Mouse (Mus musculus) gastrocnemius, postnatal 4 days (tissue): Measurements from ENCODE around the gene Cyb561. TPM values are rescaled to one million over a fixed set of nuclear protein-coding genes. Genes with fewer than 3 reads are reported as not detected.

Source experiments
- DNase-seq, 2 experiments: peaks; one replicate each; pipeline ENCODE4 v3.0.0; 2021 to 2022; ENCODE audit warnings: low spot score in 2 of 2, mixed read lengths in 2 of 2
- long read RNA-seq, 2 experiments: library from polyadenylated mRNA; stranded (forward); transcript quantifications; one replicate each; pipeline ENCODE4 v2.0.0; 2021
- total RNA-seq, 2 experiments: library from RNA; stranded (reverse); gene quantifications; 2 replicates each; pipeline ENCODE4 v1.2.3; 2021

Gene Cyb561
- total RNA-seq = 1 to 10 TPM; 4.9 to 5.0 TPM
- long read RNA-seq, experiment 1, partial matches to known transcripts = 0 of 5 reads
- long read RNA-seq, experiment 1, other reads (novel, unspliced or antisense) = 1 of 5 reads
- long read RNA-seq, experiment 2, transcript Cyb561-201 (6 exons, 2,741 nt) = major isoform, 6 of 7 reads
- long read RNA-seq, experiment 2, partial matches to known transcripts = 0 of 7 reads
- long read RNA-seq, experiment 2, other reads (novel, unspliced or antisense) = 1 of 7 reads

GRCm38 (mm10) chr11:105952911-105953386 is at the start of gene Cyb561:
Gene Cyb561, minus strand, starts transcription at chr11:105953336.
- DNase-seq = no peak

GRCm38 (mm10) chr11:106001718-106002117 is 48.6 kb upstream of the Cyb561 start:
- DNase-seq = no peak

DNA sequence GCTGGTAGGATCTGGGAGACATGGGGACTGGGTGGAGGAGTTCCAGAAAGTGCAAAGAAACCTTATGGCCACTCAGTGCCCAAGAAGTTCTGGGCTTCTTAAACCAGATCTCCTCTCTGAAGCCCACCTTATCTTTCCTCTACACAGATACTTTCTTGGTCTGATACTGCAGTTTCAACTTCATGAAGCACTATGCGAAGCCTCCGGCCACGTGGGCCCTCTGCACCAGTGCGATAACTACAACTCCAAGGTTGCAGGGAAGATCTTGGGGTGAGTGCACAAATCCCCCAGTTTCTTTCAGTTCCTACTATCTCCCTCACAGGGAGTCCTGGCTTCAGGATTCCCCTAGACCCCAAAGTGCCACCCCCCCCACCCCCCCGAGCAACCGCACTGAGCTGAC is 46.9 kb upstream of the Cyb561 start:
- no peak for DNase-seq

- no peak for DNase-seq
Measured at GRCm38 (mm10) chr11:105994375-105994774, 41.2 kb upstream of the Cyb561 start, which contains the start of gene Ace3. Gene Ace3, plus strand, starts transcription at chr11:105994675.

GRCm38 (mm10) chr11:105990231-105990630 is 37.1 kb upstream of the Cyb561 start:
- DNase-seq = no peak

GRCm38 (mm10) chr11:105989446-105989845 is 36.3 kb upstream of the Cyb561 start:
- DNase-seq = no peak

GRCm38 (mm10) chr11:105987446-105987845 is 34.3 kb upstream of the Cyb561 start:
- no peak for DNase-seq

GRCm38 (mm10) chr11:105984452-105984851 is 31.3 kb upstream of the Cyb561 start:
- no peak for DNase-seq

- no peak for DNase-seq
Measured at GRCm38 (mm10) chr11:105978634-105979033, 25.5 kb upstream of the Cyb561 start.

DNA sequence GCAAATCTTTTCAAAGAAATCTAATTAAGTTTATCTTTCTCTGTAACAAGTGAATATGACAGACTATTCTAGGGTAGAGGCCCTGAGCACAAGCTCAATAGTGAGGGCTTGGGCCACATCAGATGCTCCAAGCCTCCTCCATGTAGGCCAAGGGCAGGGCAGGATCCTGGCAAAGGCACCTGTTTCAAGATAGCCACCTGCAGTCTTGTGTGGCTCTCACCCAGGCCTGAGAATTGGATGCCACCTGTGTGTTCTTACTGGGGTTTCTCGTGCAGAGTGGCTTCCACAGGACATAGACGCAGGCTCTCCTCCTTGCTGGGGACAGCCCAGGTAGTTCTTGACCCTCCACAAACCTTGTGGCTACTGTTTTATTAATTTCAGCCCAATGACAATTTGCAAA is 25.1 kb upstream of the Cyb561 start:
- DNase-seq = no peak

DNA sequence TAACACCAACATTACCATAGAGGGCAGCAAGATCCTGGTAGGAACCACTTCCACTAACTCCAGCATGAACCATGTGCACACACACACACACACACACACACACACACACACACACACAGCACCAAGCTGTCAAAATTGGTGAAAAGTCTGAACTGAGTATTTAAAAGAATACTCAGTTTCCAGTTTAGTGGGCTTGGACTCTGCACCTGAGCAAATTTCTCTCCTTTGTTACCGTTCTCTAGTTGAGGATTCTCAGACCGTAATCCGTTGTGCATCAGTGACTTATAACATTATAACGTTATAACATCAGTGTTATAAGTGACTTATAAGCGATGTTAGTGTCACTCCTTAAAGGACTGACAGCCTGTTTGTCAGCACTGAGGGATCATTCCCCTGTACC is 22.5 kb upstream of the Cyb561 start:
- no peak for DNase-seq

DNA sequence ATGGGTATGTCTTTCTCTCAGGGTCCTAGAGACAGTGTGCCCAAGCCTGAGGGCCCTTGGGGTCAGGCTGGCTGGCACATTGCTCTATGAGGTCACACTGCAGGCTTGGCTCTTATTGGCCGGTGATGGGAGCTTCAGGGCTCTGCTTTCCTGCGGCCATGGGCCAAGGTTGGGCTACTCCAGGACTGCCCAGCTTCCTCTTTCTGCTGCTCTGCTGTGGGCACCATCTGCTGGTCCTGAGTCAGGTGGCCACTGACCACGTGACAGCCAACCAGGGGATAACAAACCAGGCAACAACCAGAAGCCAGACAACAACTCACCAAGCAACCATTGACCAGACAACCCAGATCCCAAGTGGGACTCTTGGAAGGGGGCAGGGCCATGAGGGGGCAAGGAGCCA is 21.9 kb upstream of the Cyb561 start:
- DNase-seq = no peak

- no peak for DNase-seq
Measured at GRCm38 (mm10) chr11:105974593-105974992, 21.5 kb upstream of the Cyb561 start.

DNA sequence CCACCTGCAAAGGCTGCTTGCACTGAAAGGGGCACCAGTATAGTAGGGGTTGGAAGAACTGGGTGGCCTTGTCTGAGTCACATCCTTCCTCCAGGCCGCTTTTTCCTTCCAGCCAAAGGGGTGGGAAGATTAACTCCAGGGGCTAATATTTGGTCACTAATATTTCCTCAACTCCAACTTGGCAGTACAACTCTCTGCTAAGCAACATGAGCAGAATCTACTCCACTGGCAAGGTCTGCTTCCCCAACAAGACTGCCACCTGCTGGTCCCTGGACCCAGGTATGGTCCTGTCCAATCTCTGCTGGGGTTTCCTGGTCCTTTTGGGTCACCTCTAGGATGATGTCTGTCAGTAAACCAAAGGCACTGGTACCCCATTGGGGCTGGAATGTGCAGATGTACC is 16.4 kb upstream of the Cyb561 start:
- DNase-seq = peak in 1 of 2 experiments; percentile 52

GRCm38 (mm10) chr11:105968948-105969347 is 15.8 kb upstream of the Cyb561 start:
- no peak for DNase-seq

DNA sequence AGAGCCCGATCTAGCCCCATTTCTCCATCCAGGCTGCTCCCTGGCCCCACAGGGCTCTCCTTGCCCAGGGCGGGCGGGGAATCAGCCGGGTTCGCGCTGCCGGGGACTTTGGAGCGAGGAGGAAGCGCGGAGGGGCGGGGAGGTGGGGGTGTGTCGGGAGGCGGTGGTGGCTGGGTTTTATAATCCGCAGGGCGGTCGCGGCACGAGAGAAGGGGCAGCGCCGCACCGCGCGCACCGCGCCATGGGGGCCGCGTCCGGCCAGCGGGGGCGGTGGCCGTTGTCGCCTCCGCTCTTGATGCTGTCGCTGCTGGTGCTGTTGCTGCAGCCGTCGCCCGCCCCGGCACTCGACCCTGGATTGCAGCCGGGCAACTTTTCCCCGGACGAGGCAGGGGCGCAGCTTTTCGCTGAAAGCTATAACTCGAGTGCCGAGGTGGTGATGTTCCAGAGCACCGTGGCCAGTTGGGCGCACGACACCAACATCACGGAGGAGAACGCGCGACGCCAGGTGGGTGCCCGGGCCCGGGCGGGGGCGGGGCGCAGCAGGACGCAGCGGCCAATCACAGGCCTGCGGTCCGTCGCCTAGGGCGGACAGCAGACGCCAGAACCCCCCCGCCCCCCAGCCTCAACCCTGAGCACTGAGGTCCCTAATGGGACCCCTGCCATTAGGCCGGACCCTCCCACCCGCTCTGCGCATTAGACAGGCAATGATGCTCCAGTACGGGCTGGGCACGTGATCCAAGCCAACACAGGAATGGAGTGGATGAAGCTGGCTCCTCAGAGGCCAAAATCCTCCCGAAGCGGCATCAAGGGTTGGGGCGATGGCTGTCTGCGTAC is 14.8 kb upstream of the Cyb561 start, which contains the start of gene Ace:
TSS of gene Ace (plus strand) at position 205 of the 834 bp plus-strand sequence.
- peak in 1 of 2 experiments; percentile 47 for DNase-seq

GRCm38 (mm10) chr11:105966288-105966687 is 13.2 kb upstream of the Cyb561 start:
- DNase-seq = no peak

DNA sequence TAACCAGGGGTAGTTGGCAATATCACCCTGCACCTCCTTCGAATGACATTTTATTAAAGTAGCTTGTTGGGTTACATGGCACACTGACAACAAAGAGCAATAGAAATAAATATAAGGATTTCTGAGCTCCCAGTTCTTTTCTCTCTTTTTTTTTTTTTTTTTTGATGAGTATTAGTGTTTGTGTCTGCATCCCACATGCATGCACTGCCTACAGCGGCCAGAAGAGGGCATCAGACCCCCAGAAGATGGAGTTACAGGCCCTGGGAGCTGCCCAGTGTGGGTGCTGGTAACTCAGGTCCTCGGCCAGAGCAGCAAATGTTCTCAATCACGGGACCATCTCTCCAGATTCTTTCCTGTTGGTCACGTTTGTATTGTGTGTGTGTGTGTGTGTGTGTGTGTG is 11.6 kb upstream of the Cyb561 start:
- DNase-seq = no peak

DNA sequence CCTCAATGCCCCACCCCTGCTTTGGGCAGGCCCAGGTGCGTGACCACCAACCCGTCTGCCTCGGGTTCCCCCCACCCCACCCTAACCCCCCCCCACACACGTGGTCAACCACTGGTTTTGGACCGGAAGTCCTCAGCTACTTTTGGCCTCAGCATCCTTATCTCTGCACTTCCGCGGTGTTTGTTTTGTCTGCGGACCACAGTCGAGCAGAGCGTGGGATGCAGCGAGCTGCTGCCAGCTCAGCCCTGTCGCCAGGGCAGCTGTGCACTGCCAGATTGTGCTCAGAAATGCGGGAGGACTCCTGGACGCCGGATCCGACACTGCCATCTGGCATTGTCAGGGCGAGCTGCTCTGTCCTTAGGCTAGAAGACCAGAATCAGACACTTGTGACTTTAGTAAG is 6.2 kb upstream of the Cyb561 start:
- DNase-seq = no peak

- no peak for DNase-seq
Measured at GRCm38 (mm10) chr11:105958566-105958965, 5.4 kb upstream of the Cyb561 start.

- no peak for DNase-seq
Measured at GRCm38 (mm10) chr11:105957501-105957900, 4.4 kb upstream of the Cyb561 start.

- no peak for DNase-seq
Measured at GRCm38 (mm10) chr11:105955815-105956430, 2.8 kb upstream of the Cyb561 start.
